Mouse (Mus musculus) heart, adult 18-20 months (tissue): ENCODE data around the gene Ccl21b. TPM values are rescaled to one million over a fixed set of nuclear protein-coding genes. Genes with fewer than 3 reads are reported as not detected.
"Not testable (repeated sequence)": the region's sequence is repeated elsewhere in the genome, so short reads cannot be mapped to it uniquely, and the experiment has no call there.

Source experiments
- DNase-seq, 2 experiments: peaks; one replicate each; pipeline ENCODE4 v3.0.0; 2021 to 2022; ENCODE audit warnings: mixed read lengths in 1 of 2
- long read RNA-seq, 2 experiments: library from polyadenylated mRNA; stranded (forward); transcript quantifications; one replicate each; pipeline ENCODE4 v2.0.0; 2021
- total RNA-seq, 2 experiments: library from RNA; stranded (reverse); gene quantifications; 2 replicates each; pipeline ENCODE4 v1.2.3; 2021

Gene Ccl21b
- not detected for total RNA-seq
- long read RNA-seq, experiment 1, partial matches to known transcripts = 0 of 2 reads
- long read RNA-seq, experiment 1, other reads (novel, unspliced or antisense) = 0 of 2 reads
- long read RNA-seq, experiment 2, partial matches to known transcripts = 1 of 1 reads
- long read RNA-seq, experiment 2, other reads (novel, unspliced or antisense) = 0 of 1 reads

DNA sequence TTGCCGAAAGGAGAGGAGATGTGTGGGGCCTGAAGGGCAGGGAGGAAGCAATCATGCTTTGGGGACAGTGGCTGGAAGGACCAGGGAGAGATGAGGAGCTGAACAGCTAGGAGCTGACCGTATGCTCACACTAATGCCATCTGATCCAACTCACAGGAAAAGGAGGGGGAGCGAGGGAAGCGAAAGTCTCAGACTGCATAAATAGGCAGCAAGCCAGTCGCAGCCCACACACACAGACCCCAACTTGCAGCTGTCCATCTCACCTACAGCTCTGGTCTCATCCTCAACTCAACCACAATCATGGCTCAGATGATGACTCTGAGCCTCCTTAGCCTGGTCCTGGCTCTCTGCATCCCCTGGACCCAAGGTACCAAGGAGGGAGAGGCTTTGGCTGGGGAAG lies at the start of gene Ccl21b:
Gene Ccl21b, plus strand, starts transcription at position 301 of the 400 bp plus-strand sequence.
- not testable (repeated sequence) for DNase-seq

DNA sequence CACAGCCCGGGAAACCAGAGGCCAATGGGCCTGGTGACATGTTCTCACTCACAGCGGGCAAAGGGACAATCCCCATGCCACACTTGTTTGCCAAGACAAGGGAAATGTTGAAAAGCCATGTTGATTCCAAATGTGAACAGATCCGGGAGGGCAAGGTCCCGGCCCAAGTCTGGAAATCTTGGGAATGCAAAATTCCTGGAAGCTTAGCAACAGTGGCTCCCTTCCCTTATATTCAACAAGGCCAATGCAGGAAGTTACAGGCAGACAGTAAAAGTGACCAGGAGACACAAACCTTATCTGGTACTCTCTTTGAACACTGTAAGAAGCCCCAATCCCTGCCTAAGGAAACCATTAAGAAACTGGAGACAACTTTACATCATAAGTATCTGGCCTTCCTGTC lies 15.2 kb upstream of the Ccl21b start, which contains the start of gene Gm10600:
Gene Gm10600, plus strand, starts transcription at position 301 of the 400 bp plus-strand sequence.
- DNase-seq = not testable (repeated sequence)

DNA sequence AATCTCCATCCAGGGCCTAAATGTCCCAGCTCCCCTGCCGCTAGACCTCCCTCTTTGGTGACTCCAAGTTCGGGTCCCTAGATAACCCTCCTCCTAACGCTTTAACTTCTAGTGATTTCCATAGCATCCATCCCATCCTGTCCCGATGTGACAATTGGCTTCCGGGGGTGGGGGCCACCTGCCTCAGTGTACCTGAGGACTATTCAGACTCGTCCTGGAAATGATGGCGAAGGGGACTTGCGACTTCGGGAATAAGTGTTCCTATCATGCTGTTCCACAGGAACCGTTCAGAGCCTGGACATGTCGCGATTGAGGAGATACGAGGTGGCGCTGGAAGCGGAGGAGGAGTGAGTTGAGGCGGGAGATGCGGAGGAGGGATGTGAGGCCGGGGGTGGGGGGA lies 38.4 kb downstream of the Ccl21b start, which contains the start of gene Gm21953:
Gene Gm21953, plus strand, starts transcription at position 301 of the 400 bp plus-strand sequence.
- DNase-seq = not testable (repeated sequence)

Other genes with a start within 250 kb of the Ccl21b start
- not detected for gene Gm21093, start 221.0 kb upstream of the Ccl21b start, total RNA-seq
- gene Gm3893, start 164.6 kb upstream of the Ccl21b start, total RNA-seq = not detected
- 10 to 100 TPM; 37.8 to 38.7 TPM for gene Gm13304, start 140.9 kb upstream of the Ccl21b start, total RNA-seq
- gene Gm13306, start 102.3 kb upstream of the Ccl21b start, total RNA-seq = not detected
- under 1 TPM; 0.26 to 0.60 TPM for gene Gm13305, start 87.2 kb upstream of the Ccl21b start, total RNA-seq
- not detected for gene Gm10600, start 15.1 kb upstream of the Ccl21b start, total RNA-seq
- gene Gm21953, start 38.5 kb downstream of the Ccl21b start, total RNA-seq = not detected
- not detected for gene Fam205a3, start 62.6 kb downstream of the Ccl21b start, total RNA-seq
- not detected for gene Gm21586, start 183.6 kb downstream of the Ccl21b start, total RNA-seq
- not detected for gene Gm2163, start 211.0 kb downstream of the Ccl21b start, total RNA-seq